Mouse (Mus musculus) MEL (cell line): ENCODE data around the gene Mkln1. TPM values are rescaled to one million over a fixed set of nuclear protein-coding genes. Genes with fewer than 3 reads are reported as not detected.

Experiments
- DNase-seq: peaks from one replicate; pipeline ENCODE4 v3.0.0; 2011; ENCODE audit warnings: low read depth, low spot score
- H3K27ac ChIP-seq: 2 replicates; pipeline ENCODE4 v1.5.1; 2012; ENCODE audit warnings: low read depth, mild to moderate bottlenecking, control low read depth, low read length, moderate library complexity; ENCODE audit not compliant: control insufficient read depth
- H3K27me3 ChIP-seq, 2 experiments: fragments of 150-350 bp in 1 of 2; sonication (generic) in 1 of 2; 2 replicates each; pipeline ENCODE4 v1.6.1; 2012; ENCODE audit warnings: low read length in 2 of 2, mild to moderate bottlenecking in 2 of 2, improper control_type of control experiment in 1 of 2, moderate library complexity in 1 of 2; ENCODE audit not compliant: insufficient read depth in 2 of 2, control insufficient read depth in 1 of 2
- H3K36me3 ChIP-seq, 2 experiments: 2 replicates each; pipeline ENCODE4 v1.6.1; 2012 to 2014; ENCODE audit warnings: low read length in 2 of 2, improper control_type of control experiment in 1 of 2, inconsistent platforms in 1 of 2, mild to moderate bottlenecking in 1 of 2; ENCODE audit not compliant: insufficient read depth in 2 of 2, control insufficient read depth in 1 of 2
- H3K4me1 ChIP-seq, 2 experiments: fragments of 150-350 bp in 1 of 2; sonication (generic) in 1 of 2; 2 replicates each; pipeline ENCODE4 v1.6.1; 2012; ENCODE audit warnings: low read length in 2 of 2, improper control_type of control experiment in 1 of 2, mild to moderate bottlenecking in 1 of 2; ENCODE audit not compliant: insufficient read depth in 2 of 2, control insufficient read depth in 1 of 2
- H3K4me3 ChIP-seq, 2 experiments: fragments of 150-350 bp in 1 of 2; sonication (generic) in 1 of 2; 2 replicates each; pipeline ENCODE4 v1.5.1; 2012; ENCODE audit warnings: low read depth in 2 of 2, low read length in 2 of 2, mild to moderate bottlenecking in 2 of 2, moderate library complexity in 2 of 2, control low read depth in 1 of 2, improper control_type of control experiment in 1 of 2; ENCODE audit not compliant: control insufficient read depth in 1 of 2, insufficient read depth in 1 of 2
- H3K79me2 ChIP-seq: 2 replicates; pipeline ENCODE4 v1.6.1; 2012; ENCODE audit warnings: mild to moderate bottlenecking, low read length, moderate library complexity; ENCODE audit not compliant: control insufficient read depth, poor library complexity, insufficient read depth
- H3K9ac ChIP-seq: 2 replicates; pipeline ENCODE4 v1.6.1; 2012; ENCODE audit warnings: low read depth, mild to moderate bottlenecking, control low read depth, low read length, moderate library complexity; ENCODE audit not compliant: control insufficient read depth, poor library complexity, severe bottlenecking
- H3K9me3 ChIP-seq: fragments of 150-350 bp; sonication (generic); replicated peaks from 2 replicates; pipeline ENCODE4 v1.6.1; 2012; ENCODE audit warnings: mild to moderate bottlenecking, low read length, improper control_type of control experiment, moderate library complexity; ENCODE audit not compliant: insufficient read depth
- CHD1 ChIP-seq: IDR thresholded peaks from 2 replicates; pipeline ENCODE4 v1.6.1; 2012; ENCODE audit warnings: low read depth, mild to moderate bottlenecking, inconsistent platforms, low read length, improper control_type of control experiment
- CHD2 ChIP-seq: IDR thresholded peaks from 2 replicates; pipeline ENCODE4 v1.6.1; 2011; ENCODE audit warnings: low read length, improper control_type of control experiment
- CTCF ChIP-seq, 3 experiments: IDR thresholded peaks in 2 of 3; conservative IDR thresholded peaks in 1 of 3; 2 replicates each; pipeline ENCODE4 v1.5.1; 2011 to 2012; ENCODE audit warnings: low read length in 3 of 3, low read depth in 2 of 3, mild to moderate bottlenecking in 2 of 3, improper control_type of control experiment in 1 of 3, inconsistent platforms in 1 of 3, mixed read lengths in 1 of 3, moderate library complexity in 1 of 3; ENCODE audit not compliant: control insufficient read depth in 1 of 3, insufficient read depth in 1 of 3, poor library complexity in 1 of 3, severe bottlenecking in 1 of 3
- E2F4 ChIP-seq: IDR thresholded peaks from 2 replicates; pipeline ENCODE4 v1.6.1; 2011; ENCODE audit warnings: low read depth, low read length, improper control_type of control experiment, borderline replicate concordance
- EP300 ChIP-seq, 2 experiments: IDR thresholded peaks; 2 replicates each; pipeline ENCODE4 v1.6.1; 2011; ENCODE audit warnings: improper control_type of control experiment in 2 of 2, low read length in 2 of 2, low read depth in 1 of 2, mild to moderate bottlenecking in 1 of 2
- GABPA ChIP-seq: IDR thresholded peaks from 2 replicates; pipeline ENCODE4 v1.6.1; 2012; ENCODE audit warnings: low read depth, mild to moderate bottlenecking, inconsistent platforms, low read length, improper control_type of control experiment, moderate library complexity
- GATA1 ChIP-seq: IDR thresholded peaks from 2 replicates; pipeline ENCODE4 v1.6.1; 2011; ENCODE audit warnings: low read depth, low read length, improper control_type of control experiment
- HCFC1 ChIP-seq: IDR thresholded peaks from 2 replicates; pipeline ENCODE4 v1.6.1; 2012; ENCODE audit warnings: low read depth, mild to moderate bottlenecking, inconsistent platforms, low read length, improper control_type of control experiment, moderate library complexity
- JUND ChIP-seq: IDR thresholded peaks from 2 replicates; pipeline ENCODE4 v1.6.1; 2011; ENCODE audit warnings: low read depth, mild to moderate bottlenecking, improper control_type of control experiment, low read length
- MAFK ChIP-seq: IDR thresholded peaks from 2 replicates; pipeline ENCODE4 v1.6.1; 2011; ENCODE audit warnings: low read depth, mild to moderate bottlenecking, low read length, improper control_type of control experiment, borderline replicate concordance
- MAX ChIP-seq: IDR thresholded peaks from 2 replicates; pipeline ENCODE4 v1.6.1; 2011; ENCODE audit warnings: low read length, improper control_type of control experiment
- MAZ ChIP-seq: IDR thresholded peaks from 2 replicates; pipeline ENCODE4 v1.6.1; 2012; ENCODE audit warnings: low read depth, mild to moderate bottlenecking, inconsistent platforms, low read length, improper control_type of control experiment
- MEF2A ChIP-seq: IDR thresholded peaks from 2 replicates; pipeline ENCODE4 v1.6.1; 2014; ENCODE audit warnings: low read depth, mild to moderate bottlenecking, inconsistent platforms, low read length, improper control_type of control experiment; ENCODE audit not compliant: poor library complexity, insufficient replicate concordance, severe bottlenecking; ENCODE audit errors: extremely low read depth
- MYB ChIP-seq: IDR thresholded peaks from 2 replicates; pipeline ENCODE4 v1.6.1; 2011; ENCODE audit warnings: mild to moderate bottlenecking, low read depth, low read length, improper control_type of control experiment
- NELFE ChIP-seq: IDR thresholded peaks from 2 replicates; pipeline ENCODE4 v1.6.1; 2011; ENCODE audit warnings: low read depth, low read length, improper control_type of control experiment
- POLR2AphosphoS2 ChIP-seq: IDR thresholded peaks from 2 replicates; pipeline ENCODE4 v1.6.1; 2011; ENCODE audit warnings: low read length, improper control_type of control experiment
- RAD21 ChIP-seq: IDR thresholded peaks from 2 replicates; pipeline ENCODE4 v1.6.1; 2011; ENCODE audit warnings: mild to moderate bottlenecking, low read depth, low read length, improper control_type of control experiment
- RCOR1 ChIP-seq: IDR thresholded peaks from 2 replicates; pipeline ENCODE4 v1.6.1; 2012; ENCODE audit warnings: low read depth, mild to moderate bottlenecking, inconsistent platforms, low read length, improper control_type of control experiment
- SMC3 ChIP-seq: IDR thresholded peaks from 2 replicates; pipeline ENCODE4 v1.6.1; 2011; ENCODE audit warnings: low read depth, low read length, improper control_type of control experiment
- TAL1 ChIP-seq: IDR thresholded peaks from 2 replicates; pipeline ENCODE4 v1.6.1; 2012; ENCODE audit warnings: mild to moderate bottlenecking, inconsistent platforms, low read length, moderate library complexity, mixed read lengths
- TBP ChIP-seq: IDR thresholded peaks from 2 replicates; pipeline ENCODE4 v1.8.0; 2011; ENCODE audit warnings: low read depth, low read length, improper control_type of control experiment
- TCF12 ChIP-seq: IDR thresholded peaks from 2 replicates; pipeline ENCODE4 v1.6.1; 2014; ENCODE audit warnings: low read depth, mild to moderate bottlenecking, inconsistent platforms, low read length, improper control_type of control experiment, moderate library complexity
- USF1 ChIP-seq: IDR thresholded peaks from 2 replicates; pipeline ENCODE4 v1.6.1; 2014; ENCODE audit warnings: low read depth, mild to moderate bottlenecking, inconsistent platforms, low read length, improper control_type of control experiment, moderate library complexity
- ZC3H11A ChIP-seq: IDR thresholded peaks from 2 replicates; pipeline ENCODE4 v1.6.1; 2012; ENCODE audit warnings: low read depth, mild to moderate bottlenecking, inconsistent platforms, low read length, improper control_type of control experiment
- ZKSCAN1 ChIP-seq: IDR thresholded peaks from 2 replicates; pipeline ENCODE4 v1.6.1; 2012; ENCODE audit warnings: low read depth, mild to moderate bottlenecking, inconsistent platforms, low read length, improper control_type of control experiment, moderate library complexity
- ZMIZ1 ChIP-seq: IDR thresholded peaks from 2 replicates; pipeline ENCODE4 v1.6.1; 2012; ENCODE audit warnings: low read depth, mild to moderate bottlenecking, inconsistent platforms, low read length, improper control_type of control experiment, moderate library complexity
- polyA plus RNA-seq, 2 experiments: library from polyadenylated mRNA; stranded (reverse) in 1 of 2; unstranded in 1 of 2; fragments of >175 nt in 1 of 2; fragments of >200 nt in 1 of 2; gene quantifications; 2 replicates each; pipeline versions ENCODE4 v1.2.1 to v1.2.4; 2012; ENCODE audit warnings: low replicate concordance in 2 of 2, low read depth in 1 of 2; ENCODE audit not compliant: insufficient read length in 2 of 2, insufficient read depth in 1 of 2, missing spikeins in 1 of 2
- total RNA-seq: library from RNA; depleted of rRNA; stranded (reverse); fragments of 300-350 nt; gene quantifications from 2 replicates; pipeline ENCODE4 v1.2.3, GENCODE M21; 2012

Mkln1 gene
- total and polyA plus RNA-seq, 3 experiments: 115 to 187 (median 135) TPM

DNA sequence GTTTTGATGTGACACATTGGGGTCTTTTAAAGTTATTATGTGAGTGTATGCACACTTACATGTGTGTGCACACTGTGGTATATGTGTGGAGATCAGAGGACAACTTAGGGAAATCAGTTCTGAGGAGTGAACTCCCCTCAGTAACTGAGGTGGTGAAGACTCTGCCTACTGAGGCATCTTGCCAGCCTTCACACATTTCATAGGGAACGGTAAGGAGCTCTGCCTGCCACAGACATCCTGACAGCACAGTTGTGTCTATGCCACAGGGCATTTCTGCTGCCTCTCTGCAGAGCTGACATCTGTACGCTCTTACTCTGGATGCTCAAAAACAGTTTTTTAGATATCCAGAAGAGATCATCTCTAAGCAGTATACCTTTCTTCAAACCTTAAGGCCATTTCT, 97.7 kb downstream of the Mkln1 start:
- Histone ChIP-seq H3K9me3 (no peaks in the 10 kb centered on the region), H3K4me3 (no peak overlapping the region), H3K79me2 (no peaks in the 10 kb centered on the region), H3K27me3 (no peaks in the 10 kb centered on the region), H3K27ac (no peak overlapping the region), H3K36me3 (peaks cover 0 to 36% of the 10 kb centered on the region in 2 experiments; a peak in 2 of 4 replicates), H3K4me1 (no peaks in the 10 kb centered on the region), H3K9ac (no peak overlapping the region)
- TF ChIP-seq ZMIZ1: no peak
- no peak for TF ChIP-seq HCFC1
- no peak for TF ChIP-seq TBP
- no peak for TF ChIP-seq MEF2A
- TF ChIP-seq GABPA: no peak
- TF ChIP-seq E2F4: no peak
- TF ChIP-seq CHD1: no peak
- TF ChIP-seq SMC3: no peak
- TF ChIP-seq RCOR1: no peak
- TF ChIP-seq CTCF (IDR thresholded peaks at IDR 0.05 in 2 of 3, conservative IDR thresholded peaks at IDR 0.05 in 1 of 3; ENCODE audit: control insufficient read depth in 1 of 3, insufficient read depth in 1 of 3, low read depth in 2 of 3, low read length in 3 of 3, poor library complexity in 1 of 3, severe bottlenecking in 1 of 3): no peak
- no peak for TF ChIP-seq ZKSCAN1
- TF ChIP-seq NELFE: no peak
- no peak for TF ChIP-seq MAFK
- no peak for TF ChIP-seq RAD21
- no peak for TF ChIP-seq MAX
- TF ChIP-seq MYB: no peak
- TF ChIP-seq USF1: no peak
- TF ChIP-seq TCF12: no peak
- no peak for TF ChIP-seq POLR2AphosphoS2
- TF ChIP-seq TAL1: no peak
- DNase-seq: no peak

GRCm38 (mm10) chr6:31499836-31500235, 101.3 kb downstream of the Mkln1 start:
- Histone ChIP-seq H3K36me3 (peaks cover 0 to 42% of the 10 kb centered on the region in 2 experiments; a peak in 2 of 4 replicates), H3K9me3 (no peaks in the 10 kb centered on the region), H3K4me1 (no peaks in the 10 kb centered on the region), H3K4me3 (no peak overlapping the region), H3K79me2 (no peaks in the 10 kb centered on the region), H3K9ac (no peak overlapping the region), H3K27ac (no peak overlapping the region), H3K27me3 (no peaks in the 10 kb centered on the region)
- no peak for DNase-seq
- no peak for TF ChIP-seq MEF2A
- TF ChIP-seq GATA1: no peak
- no peak for TF ChIP-seq JUND
- no peak for TF ChIP-seq CTCF (IDR thresholded peaks at IDR 0.05 in 2 of 3, conservative IDR thresholded peaks at IDR 0.05 in 1 of 3; ENCODE audit: control insufficient read depth in 1 of 3, insufficient read depth in 1 of 3, low read depth in 2 of 3, low read length in 3 of 3, poor library complexity in 1 of 3, severe bottlenecking in 1 of 3)
- TF ChIP-seq EP300 (IDR thresholded peaks at IDR 0.05; ENCODE audit: low read depth in 1 of 2, low read length in 2 of 2): no peak
- no peak for TF ChIP-seq MAZ
- no peak for TF ChIP-seq CHD2
- no peak for TF ChIP-seq ZC3H11A
